Mouse (Mus musculus): Measurements from ENCODE around the gene Prkg1.

GRCm38 (mm10) chr19:30563876-30564275, 1201.0 kb downstream of the Prkg1 start:
- TF ChIP-seq CTCF (IDR thresholded peaks at IDR 0.05; ENCODE audit: low read depth, low read length) (no peak), POLR2A (IDR thresholded peaks at IDR 0.05; ENCODE audit: borderline replicate concordance, low read depth, low read length) (no peak)
